Mouse (Mus musculus) C2C12 (cell line): Measurements from ENCODE around the gene Pla1a. TPM values are rescaled to one million over a fixed set of nuclear protein-coding genes. Genes with fewer than 3 reads are reported as not detected.
"Not testable (repeated sequence)": the region's sequence is repeated elsewhere in the genome, so short reads cannot be mapped to it uniquely, and the experiment has no call there.

ENCODE experiments used
- H3K27me3 ChIP-seq: one replicate; pipeline ENCODE4 v1.6.1; 2011; ENCODE audit not compliant: control insufficient read depth, insufficient read depth, insufficient read length
- H3K36me3 ChIP-seq: one replicate; pipeline ENCODE4 v1.6.1; 2011; ENCODE audit not compliant: control insufficient read depth, insufficient read depth
- H3K4me3 ChIP-seq: one replicate; pipeline ENCODE4 v1.5.1; 2011; ENCODE audit warnings: mild to moderate bottlenecking, control low read depth; ENCODE audit not compliant: poor library complexity, insufficient read depth, severe bottlenecking
- H3K79me2 ChIP-seq: one replicate; pipeline ENCODE4 v1.6.1; 2011; ENCODE audit not compliant: control insufficient read depth, insufficient read depth
- H3K79me3 ChIP-seq: one replicate; pipeline ENCODE4 v1.6.1; 2011; ENCODE audit warnings: low read depth, control low read depth
- H3ac ChIP-seq: one replicate; pipeline ENCODE3; 2011; ENCODE audit warnings: low read depth; ENCODE audit not compliant: control insufficient read depth, insufficient read length
- CEBPB ChIP-seq: IDR thresholded peaks from one replicate; pipeline ENCODE4 v1.6.1; 2011; ENCODE audit warnings: low read depth, mild to moderate bottlenecking, control low read depth, moderate library complexity
- CTCF ChIP-seq: IDR thresholded peaks from one replicate; pipeline ENCODE4 v1.5.1; 2011; ENCODE audit not compliant: control insufficient read depth, insufficient read depth, insufficient read length
- FOSL1 ChIP-seq: IDR thresholded peaks from one replicate; pipeline ENCODE4 v1.8.0; 2011; ENCODE audit warnings: mild to moderate bottlenecking, low read length; ENCODE audit not compliant: poor library complexity, insufficient read depth, severe bottlenecking
- MAX ChIP-seq: IDR thresholded peaks from one replicate; pipeline ENCODE4 v1.6.1; 2011; ENCODE audit warnings: mild to moderate bottlenecking, control low read depth
- MYOD1 ChIP-seq: IDR thresholded peaks from one replicate; pipeline ENCODE4 v1.6.1; 2011; ENCODE audit warnings: low read depth; ENCODE audit not compliant: control insufficient read depth, insufficient read length
- MYOG ChIP-seq: IDR thresholded peaks from one replicate; pipeline ENCODE4 v1.6.1; 2011; ENCODE audit not compliant: control insufficient read depth, insufficient read length; ENCODE audit errors: extremely low read depth
- USF1 ChIP-seq: IDR thresholded peaks from one replicate; pipeline ENCODE4 v1.6.1; 2011; ENCODE audit warnings: low read depth, mild to moderate bottlenecking, control low read depth, moderate library complexity
- long read RNA-seq, 2 experiments: library from polyadenylated mRNA; unstranded; transcript quantifications; one replicate each; pipeline ENCODE4 v2.0.0; 2019 to 2020
- polyA plus RNA-seq: library from polyadenylated mRNA; unstranded; fragments of >200 nt; fragmentation: generic; extraction: Trizol; gene quantifications from one replicate; pipeline ENCODE4 v1.2.1, GENCODE M21; 2012; ENCODE audit warnings: missing spikeins

Gene Pla1a
- 3.0 TPM for polyA plus RNA-seq
- long read RNA-seq, experiment 1, transcript Pla1a-201 (11 exons, 1,974 nt): major isoform, 9 of 28 reads
- long read RNA-seq, experiment 1, partial matches to known transcripts: 9 of 28 reads
- long read RNA-seq, experiment 1, other reads (novel, unspliced or antisense): 10 of 28 reads
- long read RNA-seq, experiment 2, transcript Pla1a-201 (11 exons, 1,974 nt): major isoform, 6 of 11 reads
- long read RNA-seq, experiment 2, partial matches to known transcripts: 3 of 11 reads
- long read RNA-seq, experiment 2, other reads (novel, unspliced or antisense): 2 of 11 reads

DNA sequence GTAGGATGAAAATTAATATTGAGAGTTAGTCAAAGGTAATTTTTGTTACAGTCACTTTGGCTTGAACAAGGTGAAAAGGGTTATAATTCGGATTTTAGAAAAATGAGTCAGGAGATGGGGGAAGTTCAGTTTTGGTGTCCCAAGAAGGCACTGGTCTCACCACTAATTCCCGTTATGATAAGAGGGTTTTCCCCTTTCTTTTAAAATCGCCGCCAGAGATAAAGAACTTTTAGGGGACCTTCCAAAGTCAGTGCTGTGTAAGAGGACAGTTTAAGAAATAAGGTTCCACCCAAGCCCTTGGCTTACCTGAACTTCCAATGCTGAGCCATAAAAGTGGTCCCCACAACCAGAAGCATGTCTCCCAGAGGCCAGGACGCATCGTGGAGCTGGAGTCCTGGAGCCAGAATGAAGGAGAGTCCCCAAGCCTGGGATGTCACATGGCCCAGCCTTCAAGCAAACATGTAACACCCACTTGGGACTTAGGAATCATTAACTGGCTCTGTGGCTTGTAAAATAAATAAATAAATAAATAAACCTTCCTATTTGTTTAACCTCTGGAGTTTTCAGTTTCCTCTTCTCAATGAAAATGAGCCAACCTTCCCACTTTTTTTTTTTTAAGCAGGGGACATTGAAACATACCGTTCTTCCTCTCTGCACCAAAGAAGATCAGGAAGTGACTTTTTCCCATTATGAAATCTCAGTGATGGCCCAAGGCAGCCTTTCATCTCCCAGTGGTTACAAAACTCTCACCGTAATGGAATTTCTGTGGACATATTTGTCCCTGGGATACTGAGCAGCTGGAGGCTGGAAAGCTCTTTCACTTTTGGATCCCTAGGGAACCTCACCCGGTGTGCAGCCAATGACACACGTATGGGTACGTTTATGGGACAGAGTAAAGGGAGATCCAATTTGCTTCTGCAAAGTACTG lies at the start of gene Pla1a:
Gene Pla1a, minus strand, starts transcription at position 648 of the 928 bp plus-strand sequence.
- Histone ChIP-seq H3K36me3 (no peaks in the 10 kb centered on the region), H3K79me3 (no peaks in the 10 kb centered on the region), H3ac (no peak within 1 kb of the TSS), H3K4me3 (no peak within 1 kb of the TSS), H3K27me3 (no peaks in the 10 kb centered on the region), H3K79me2 (no peaks in the 10 kb centered on the region)
- peak; percentile 39 for TF ChIP-seq USF1
- no peak for TF ChIP-seq MYOG
- TF ChIP-seq MYOD1: no peak
- TF ChIP-seq CEBPB: peak; percentile 68

DNA sequence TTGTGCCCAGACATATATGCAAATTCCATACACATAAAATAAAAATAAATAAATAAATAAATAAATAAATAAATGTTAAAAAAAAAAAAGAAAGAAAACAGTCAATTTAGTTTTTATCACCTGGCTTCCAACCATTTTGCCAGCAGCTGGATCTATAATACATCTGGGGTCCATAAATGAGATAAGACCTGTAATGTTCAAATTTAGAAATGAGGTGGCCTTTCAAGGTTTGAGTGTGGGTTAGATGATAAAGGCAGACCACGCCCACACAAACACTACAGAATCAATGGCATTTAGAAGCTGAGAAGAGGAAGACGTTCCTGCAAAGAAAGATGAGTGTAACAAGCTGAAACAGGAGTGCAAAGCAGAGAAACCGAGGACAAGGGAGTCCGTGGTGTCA lies 48.4 kb upstream of the Pla1a start:
- TF ChIP-seq MYOG: no peak
- TF ChIP-seq FOSL1: no peak
- no peak for TF ChIP-seq MYOD1
- TF ChIP-seq CTCF: no peak
- TF ChIP-seq CEBPB: no peak
- no peak for TF ChIP-seq MAX
- no peak for TF ChIP-seq USF1
- Histone ChIP-seq H3ac (no peak overlapping the region), H3K79me2 (no peaks in the 10 kb centered on the region)

DNA sequence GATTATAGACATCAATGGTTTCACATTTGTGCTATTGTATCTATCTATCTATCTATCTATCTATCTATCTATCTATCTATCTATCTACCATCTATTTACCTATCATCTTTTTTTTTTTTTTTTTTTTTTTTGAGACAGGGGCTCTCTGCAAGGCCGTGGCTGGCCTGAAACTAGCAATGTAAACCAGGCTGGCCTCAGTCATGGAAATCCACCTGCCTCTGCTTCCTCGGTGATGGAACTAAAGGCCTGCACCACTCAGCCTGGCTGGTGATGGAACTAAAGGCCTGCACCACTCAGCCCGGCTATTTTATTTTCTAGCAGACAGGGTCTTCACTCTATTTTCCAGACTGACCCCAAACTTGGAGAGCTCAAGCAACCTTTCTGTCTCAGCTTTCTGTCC lies 45.4 kb upstream of the Pla1a start:
- H3K36me3 ChIP-seq: peaks cover 60% of the 10 kb centered on the region
- no peak overlapping the region for H3K4me3 ChIP-seq
- peaks cover 2% of the 10 kb centered on the region for H3K79me3 ChIP-seq
- H3K27me3 ChIP-seq: no peaks in the 10 kb centered on the region
- H3ac ChIP-seq: no peak overlapping the region
- peaks cover under 1% of the 10 kb centered on the region for H3K79me2 ChIP-seq
- TF ChIP-seq USF1: no peak
- TF ChIP-seq CEBPB: no peak
- no peak for TF ChIP-seq MYOD1
- no peak for TF ChIP-seq MYOG
- TF ChIP-seq FOSL1: no peak
- TF ChIP-seq CTCF: no peak
- no peak for TF ChIP-seq MAX

More for the DNA sequence above, 48.4 kb upstream of the Pla1a start:
- Histone ChIP-seq H3K27me3 (no peaks in the 10 kb centered on the region), H3K4me3 (no peak overlapping the region), H3K36me3 (peaks cover 64% of the 10 kb centered on the region), H3K79me3 (no peaks in the 10 kb centered on the region)

DNA sequence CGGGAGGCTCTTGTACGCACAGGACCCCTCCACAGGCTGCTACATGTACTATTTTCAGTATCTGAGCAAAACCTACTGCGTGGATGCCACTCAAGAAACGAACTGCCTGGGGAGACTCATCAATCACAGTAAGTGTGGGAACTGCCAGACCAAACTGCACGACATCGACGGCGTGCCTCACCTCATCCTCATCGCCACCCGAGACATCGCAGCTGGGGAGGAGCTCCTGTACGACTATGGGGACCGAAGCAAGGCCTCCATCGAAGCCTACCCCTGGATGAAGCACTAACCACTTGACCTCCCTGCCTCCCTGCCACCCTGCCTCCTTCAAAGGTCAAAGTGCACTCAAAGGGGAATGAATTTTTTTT lies 44.3 kb upstream of the Pla1a start:
- not testable (repeated sequence) for H3ac ChIP-seq, H3K4me3 ChIP-seq, H3K27me3 ChIP-seq, H3K79me3 ChIP-seq
- Histone ChIP-seq H3K36me3 (peaks cover 62% of the 10 kb centered on the region), H3K79me2 (peaks cover 11% of the 10 kb centered on the region)

DNA sequence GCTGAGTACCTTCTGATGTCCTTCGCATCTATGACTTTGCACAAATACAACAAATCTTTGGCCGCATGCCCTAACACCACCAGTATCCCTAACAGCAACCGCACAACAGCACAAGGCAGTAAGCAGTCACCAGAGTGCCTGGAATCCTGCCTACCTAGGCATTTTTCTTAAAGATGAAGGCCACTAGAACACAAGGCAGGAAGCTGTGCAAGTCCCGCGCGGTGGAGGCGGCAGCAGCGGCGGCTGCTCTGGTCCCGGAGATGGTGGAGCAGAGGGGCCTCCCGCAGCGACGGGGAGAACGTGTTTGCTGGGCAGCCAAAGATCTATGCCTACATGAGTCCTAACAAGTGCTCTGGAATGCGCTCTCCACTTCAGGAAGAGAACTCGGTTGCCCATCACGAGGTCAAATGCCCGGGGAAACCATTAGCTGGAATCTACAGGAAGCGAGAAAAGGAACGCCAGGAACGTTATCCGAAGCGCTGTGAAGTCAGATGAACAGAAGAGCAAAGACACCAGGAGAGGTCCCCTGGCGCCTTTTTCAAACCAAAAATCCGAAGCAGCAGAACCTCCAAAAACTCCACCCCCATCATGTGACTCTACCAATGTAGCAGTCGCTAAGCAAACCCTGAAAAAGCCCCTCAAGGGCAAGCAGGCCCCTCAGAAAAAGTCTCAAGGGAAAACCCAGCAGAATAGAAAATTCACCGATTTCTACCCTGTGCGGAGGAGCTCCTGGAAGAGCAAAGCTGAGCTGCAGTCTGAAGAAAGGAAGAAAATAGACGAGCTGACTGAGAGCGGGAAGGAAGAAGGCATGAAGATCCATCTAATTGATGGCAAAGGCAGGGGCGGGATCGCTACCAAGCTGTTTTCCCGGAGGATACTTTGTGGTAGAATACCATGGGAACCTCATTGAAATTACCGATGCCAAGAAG lies 43.6 kb upstream of the Pla1a start:
- no peak for TF ChIP-seq MAX
- Histone ChIP-seq H3K79me3 (peaks cover 4% of the 10 kb centered on the region), H3K79me2 (peaks cover 18% of the 10 kb centered on the region), H3K27me3 (no peaks in the 10 kb centered on the region), H3K36me3 (peaks cover 56% of the 10 kb centered on the region), H3K4me3 (no peak overlapping the region), H3ac (no peak overlapping the region)
